Mouse (Mus musculus): Measurements from ENCODE around the gene Smarcal1.

Gene Smarcal1

DNA sequence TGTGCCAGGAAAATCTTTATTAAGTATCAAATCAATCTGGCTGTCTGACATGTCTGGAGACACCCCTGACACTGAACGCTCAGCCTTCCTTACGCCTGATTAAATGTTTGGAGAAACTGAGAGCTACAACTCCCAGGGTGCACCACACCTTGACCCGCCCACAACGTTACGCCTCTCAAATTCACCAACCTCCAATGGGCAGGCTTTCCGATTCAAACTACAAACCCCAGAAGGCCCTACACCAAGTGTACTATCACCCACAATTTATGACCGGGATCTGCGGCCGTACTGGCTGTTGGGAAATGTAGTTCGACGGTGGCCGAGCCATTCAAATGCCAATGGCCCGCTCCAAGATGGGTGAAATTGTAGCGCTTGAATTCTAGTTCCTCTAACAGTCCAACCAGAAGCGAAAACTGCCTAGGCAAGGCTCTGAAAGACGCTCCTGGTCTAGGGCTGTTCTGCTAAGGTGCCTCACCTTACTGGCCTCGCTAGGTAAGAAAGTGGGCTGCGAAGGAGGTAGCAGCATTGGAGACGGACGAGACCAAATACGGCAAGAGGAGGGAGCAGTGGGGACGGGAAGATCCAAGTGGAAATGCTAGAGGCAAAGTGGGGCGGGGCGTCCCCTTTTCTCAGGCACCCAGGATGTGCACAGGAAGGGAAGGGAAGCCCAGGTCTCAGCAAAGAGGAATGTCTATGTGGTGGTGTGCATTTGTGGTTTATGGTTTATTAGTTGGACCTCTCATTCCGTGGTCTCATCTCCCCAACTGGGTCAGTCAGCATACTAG is at the start of gene Smarcal1:
Gene Smarcal1 (plus strand): TSS at position 305 of the 785 bp plus-strand sequence.
- in situ Hi-C loops (cut with MboI, MseI), result loop anchor here (25.0 kb wide), 1 partner anchor 271 kb away; the partner anchor contains the start of gene Xrcc5

DNA sequence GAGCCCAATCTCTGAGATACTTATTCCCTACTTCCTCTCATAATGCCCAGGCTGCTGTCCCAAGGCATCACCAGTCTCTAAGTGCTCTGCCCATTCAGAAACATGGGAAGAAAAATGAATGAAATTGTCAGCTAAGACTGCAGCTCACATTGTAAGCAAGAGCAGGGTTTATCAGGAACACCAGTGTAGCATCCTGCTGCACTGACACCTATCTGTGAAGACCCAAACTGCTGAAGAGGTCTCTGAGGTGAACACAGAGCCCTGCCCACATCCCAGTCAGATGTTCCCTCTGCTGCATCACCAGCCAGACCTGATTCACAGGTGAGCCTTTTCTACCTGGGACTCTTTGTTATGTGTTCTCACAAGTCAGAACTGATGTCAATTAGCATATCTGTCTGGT is 49.6 kb upstream of the Smarcal1 start:
- in situ Hi-C loops (cut with MboI, MseI), result no loop called here

DNA sequence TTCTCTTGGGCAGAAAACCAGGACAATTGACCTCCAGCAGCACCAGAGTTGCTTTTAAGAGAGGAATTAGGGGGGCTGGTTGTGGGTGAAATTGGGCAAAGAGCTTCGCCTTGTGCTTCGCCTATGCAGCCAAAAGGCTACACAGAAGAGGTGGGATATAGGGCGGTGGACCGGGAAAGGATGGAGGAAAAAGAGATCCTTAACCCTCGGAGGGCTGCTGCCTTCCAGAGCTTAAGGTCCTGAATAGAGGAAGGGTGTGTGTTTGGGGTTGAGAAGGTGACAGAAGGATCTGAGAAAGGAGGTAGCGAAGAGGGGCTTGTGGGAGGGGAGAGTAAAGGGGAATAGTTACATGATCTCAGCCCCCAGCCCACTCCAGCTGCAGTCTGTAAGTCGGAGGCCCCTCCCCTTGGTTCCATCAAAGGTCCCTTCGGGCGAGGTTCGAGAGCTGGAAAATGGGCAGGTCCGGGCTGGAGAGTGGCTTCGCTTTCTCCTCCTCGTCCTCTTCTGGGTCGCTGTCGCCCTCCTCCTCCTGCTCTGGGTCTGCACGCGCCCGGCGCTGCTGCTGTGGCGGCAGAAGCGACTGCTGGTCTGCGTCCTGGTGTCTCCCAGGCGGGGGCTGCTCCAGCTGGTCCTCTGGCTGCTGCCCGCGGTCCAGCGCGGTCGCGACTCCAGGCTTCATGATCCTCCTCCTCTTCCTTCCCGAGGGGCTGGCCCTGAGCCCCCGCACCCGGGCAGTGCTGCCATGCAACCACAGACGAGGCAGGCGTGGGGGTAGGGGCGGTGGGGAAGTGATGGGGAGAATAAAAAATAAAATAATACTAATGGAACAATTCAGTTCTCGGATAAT is 47.1 kb upstream of the Smarcal1 start:
- in situ Hi-C loops (cut with MboI, MseI), result no loop called here

DNA sequence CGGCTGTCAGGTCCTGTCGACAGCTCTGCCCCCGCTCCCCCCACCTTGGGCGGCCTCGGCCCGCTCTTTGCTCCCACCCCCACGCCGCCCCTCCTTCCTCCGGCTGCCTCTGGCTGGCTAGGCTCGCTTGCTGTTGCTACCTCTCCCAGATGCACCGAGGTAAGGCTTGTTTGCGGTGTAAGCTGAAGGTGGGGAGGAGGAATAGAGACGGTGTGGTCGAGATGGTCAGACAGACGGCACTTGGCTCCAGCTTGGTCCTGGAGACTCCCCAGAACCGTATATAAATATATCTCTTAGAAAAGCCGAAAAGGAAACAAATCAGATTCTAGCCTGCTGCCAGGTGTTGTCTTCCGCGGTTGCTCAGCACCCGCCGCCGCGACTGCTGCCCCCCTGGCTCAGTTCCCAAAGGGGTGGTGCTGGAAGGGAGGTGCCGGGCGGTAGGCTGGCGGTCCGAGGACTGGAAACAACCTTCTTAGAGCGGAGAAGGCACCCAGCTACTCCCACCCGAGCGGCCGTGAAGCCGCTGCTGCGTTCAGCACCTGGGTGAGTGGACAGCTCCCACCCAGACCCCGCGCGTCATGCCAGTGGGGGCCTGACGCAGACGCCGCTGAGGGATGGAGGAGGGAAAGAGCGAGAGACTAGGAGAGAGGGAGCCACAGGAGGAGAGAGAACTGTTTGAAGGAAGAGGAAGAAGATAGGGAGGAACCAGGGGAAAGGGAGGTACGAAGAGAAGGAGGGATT is 46.3 kb upstream of the Smarcal1 start, which contains the start of gene March4:
Gene March4 (minus strand): TSS at position 320 of the 741 bp plus-strand sequence.
- in situ Hi-C loops (cut with MboI, MseI), result no loop called here

DNA sequence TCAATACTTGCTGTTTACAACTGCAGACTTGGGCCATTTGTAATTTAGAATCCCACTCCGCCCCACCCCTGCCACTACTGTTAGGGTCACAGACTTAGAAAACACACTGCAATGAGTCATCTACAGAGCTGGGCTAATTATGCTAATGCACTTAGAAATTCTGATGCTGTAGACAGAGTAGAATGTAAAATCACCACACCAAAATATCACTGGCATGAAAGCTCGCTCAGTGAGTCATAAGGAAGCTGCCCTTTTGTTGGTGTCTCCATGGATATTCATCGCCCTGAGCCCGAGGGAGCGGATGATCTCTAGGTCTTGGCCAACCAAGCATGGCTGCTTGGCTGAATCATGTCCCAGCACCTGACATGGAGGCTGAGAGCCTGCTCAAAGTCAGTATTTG is 44.8 kb upstream of the Smarcal1 start:
- in situ Hi-C loops (cut with MboI, MseI), result no loop called here

DNA sequence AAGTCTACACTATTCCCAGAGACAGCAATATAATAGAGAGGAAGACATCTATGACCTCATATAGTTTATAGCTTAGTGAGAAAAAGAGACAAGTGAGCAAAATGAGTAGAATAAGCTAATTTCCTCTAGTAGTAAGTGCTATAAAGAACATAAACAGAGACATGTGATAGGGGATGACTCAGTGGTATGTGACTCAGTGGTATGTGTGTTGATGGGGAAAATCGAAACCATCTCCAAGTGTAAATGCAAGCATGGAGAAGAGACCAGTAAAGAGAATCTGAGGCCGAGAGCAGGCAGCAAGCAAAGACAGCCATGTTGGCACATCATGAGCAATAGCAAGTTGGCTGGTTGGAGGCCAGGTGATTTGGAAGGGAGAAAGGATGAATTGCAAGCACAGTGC is 32.7 kb upstream of the Smarcal1 start:
- in situ Hi-C loops (cut with MboI, MseI), result no loop called here

DNA sequence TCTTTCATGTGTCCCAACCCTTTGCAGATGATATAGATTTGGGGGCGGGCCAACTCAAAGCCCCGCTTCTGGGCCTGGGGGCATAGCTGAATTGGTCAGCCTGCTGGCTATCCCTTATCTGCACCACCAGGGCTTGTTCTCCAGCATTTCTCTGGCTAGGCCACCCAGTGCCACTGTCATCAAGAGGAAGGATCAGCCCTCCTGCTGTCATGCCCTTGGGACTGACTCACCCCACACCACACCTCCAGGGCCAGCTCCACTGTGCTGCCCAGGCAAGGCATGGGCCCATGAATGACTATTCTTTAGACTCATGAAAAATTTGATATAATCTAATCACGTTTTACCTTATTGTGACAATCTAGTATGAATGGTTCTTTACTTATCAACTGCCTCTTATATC is 26.6 kb upstream of the Smarcal1 start:
- in situ Hi-C loops (cut with MboI, MseI), result no loop called here

DNA sequence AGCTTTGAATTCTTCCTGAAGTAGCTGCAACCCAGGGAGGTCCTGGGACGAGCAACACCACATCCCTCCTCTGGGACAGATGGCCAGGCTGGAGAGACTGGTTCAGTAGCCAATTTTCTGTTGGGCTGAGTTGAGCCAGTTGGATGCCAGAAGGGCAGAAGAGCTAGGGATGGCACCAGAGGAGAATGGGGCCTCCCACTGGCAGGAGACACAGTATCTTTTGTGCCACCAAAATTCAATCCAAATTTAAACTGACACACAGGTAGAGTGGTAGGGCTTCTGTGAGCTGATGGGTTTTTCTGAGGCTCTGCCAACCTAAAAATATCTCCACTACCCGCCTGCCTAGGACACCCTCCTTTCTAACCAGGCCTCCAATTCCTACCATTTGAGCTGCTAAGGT is 24.4 kb upstream of the Smarcal1 start:
- in situ Hi-C loops (cut with MboI, MseI), result no loop called here

DNA sequence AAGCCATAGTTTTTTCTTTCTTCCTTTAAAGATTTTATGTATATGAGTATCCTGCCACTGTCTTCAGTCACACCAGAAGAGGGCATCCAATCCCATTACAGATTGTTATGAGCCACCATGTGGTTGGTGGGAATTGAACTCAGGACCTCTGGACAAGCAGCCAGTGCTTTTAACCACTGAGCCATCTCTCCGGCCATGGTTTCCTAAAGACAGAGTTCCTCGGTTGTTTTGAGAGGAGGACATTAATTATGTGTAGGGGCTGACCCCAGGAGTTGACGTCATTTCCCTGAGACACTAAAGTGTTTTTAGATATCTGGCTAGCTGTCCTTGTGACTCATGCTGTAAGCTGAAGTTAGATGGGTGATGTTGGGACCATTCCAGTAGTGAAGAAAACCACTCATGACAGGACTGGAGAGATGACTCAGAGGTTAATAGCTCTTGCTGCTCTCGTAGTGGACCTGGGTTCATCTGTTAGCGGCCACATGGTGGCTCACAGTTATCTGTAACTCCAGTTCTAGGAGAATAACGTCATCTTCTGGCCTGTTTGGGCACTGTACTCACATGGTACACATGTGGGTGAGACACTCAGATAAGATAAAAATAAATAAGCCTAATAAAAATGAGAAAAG is 18.6 kb upstream of the Smarcal1 start:
- in situ Hi-C loops (cut with MboI, MseI), result no loop called here

DNA sequence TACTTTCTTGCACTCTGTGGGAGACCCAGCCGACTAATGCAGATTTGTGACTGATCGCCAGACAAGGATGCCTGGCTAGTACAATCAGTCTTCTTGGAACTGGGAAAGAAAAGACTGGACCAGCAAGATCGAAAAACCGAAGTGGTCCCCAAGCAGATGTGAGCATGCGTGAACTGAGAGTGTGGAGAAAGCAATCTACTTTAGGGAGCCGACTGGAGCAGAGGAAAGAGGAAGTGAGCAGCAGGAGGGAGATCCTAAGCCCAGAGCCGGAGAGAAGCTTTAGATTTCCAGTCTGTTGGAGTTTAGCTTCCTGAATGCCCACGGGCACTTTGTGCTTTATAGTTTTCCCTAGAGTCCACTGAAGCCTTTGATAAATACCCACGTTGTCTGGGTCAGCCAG is 16.0 kb upstream of the Smarcal1 start:
- in situ Hi-C loops (cut with MboI, MseI), result no loop called here

DNA sequence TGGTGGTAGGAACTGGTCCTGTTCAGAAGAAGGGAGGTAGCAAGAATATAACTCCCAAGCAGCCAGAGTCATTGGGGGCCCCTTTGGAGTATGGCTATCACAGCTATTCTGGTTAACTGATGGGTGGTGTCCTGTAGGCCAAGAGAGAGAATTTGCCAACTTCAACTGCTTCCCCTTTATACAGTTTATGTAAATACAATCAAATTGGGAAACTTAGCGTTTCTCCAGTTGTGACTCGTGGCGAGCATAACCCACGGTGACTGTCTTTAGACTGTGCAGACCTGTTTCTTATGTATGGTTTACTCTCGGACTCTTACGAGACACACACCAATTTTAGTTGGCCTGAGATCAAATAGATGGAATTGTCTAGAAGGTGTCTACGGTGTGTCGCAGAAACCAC is 14.3 kb upstream of the Smarcal1 start:
- in situ Hi-C loops (cut with MboI, MseI), result no loop called here

DNA sequence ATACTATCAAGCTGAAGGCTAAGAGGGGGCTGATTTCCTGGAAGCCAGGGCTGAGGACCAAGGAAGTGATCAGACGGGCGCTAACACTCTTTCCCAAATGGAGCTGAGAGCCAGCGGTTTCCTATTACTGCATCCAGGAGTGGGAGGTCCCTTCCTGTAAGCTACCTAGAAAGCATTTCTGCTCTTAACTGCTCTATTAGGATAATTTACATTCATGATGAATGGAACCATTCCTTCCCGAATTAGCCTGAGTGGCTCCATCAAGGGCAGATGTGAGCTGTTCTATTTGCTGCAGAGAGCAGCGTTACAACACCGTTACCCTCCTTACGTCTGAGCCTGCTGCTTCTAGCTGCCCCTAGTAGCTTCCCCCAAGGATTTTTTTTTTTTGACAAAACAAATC is 9.0 kb upstream of the Smarcal1 start:
- in situ Hi-C loops (cut with MboI, MseI), result no loop called here

DNA sequence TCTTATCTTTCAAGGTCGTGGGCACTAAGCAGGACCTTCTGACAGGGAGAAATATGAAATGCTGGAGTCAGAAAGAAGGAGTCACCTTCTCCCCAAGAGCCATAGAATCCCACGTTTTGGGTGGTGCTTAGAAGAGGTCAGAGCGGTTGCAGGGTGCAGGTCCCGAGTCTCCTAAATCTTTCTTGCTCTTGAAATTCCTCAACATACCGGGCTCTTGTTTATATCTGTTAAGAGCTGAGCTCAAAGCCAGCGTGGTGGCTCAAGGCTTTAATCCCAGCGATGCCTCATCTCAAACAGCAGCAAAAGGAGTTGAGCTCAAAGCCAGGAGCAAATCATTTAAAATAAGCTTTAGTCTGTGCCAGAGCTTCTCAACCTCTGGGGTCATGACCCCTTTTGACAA is 8.4 kb upstream of the Smarcal1 start:
- in situ Hi-C loops (cut with MboI, MseI), result loop anchor here (25.0 kb wide), 1 partner anchor 262 kb away; the partner anchor contains the start of gene Xrcc5

DNA sequence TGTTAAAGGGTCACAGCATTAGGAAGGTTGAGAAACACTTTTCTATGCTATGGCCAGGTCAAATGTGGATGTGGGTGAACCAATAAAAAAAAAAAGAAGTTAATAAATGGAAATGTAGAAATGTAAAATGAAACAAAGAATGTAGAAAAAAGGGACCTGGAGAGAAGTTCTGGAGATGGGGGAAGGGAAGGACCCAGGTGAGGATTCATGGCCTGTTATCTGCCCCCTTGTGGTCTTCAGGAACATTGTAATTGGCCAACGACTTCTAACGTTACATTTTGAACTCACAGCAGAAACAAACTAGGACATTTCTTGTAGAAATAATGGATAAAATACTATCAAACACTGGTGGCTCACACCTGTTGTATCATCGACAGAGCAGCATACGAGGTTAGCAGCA is 7.9 kb upstream of the Smarcal1 start:
- in situ Hi-C loops (cut with MboI, MseI), result loop anchor here (25.0 kb wide), 1 partner anchor 263 kb away; the partner anchor contains the start of gene Xrcc5

DNA sequence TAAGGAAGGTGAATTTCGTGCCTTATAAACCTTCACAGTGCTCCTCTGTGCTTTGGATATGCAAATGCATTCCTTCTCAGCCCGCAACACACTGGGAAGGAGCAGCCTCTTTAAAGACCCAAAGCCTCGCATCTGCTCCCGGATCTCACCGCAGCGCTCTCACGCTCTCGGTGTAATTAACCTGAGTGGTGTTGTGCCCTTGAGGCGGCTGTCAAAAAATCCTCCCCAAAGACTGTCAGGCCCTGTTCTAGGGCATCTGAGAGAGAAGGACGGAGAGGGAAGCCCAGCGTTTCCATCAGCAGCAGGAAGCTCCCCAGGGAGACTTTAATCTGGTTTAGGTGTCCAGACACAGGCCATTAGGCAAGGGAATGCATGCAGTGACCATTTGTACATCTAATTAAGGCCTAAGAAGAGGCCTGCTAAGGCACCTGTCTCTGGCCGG is 5.5 kb upstream of the Smarcal1 start:
- in situ Hi-C loops (cut with MboI, MseI), result loop anchor here (25.0 kb wide), 1 partner anchor 265 kb away; the partner anchor contains the start of gene Xrcc5

DNA sequence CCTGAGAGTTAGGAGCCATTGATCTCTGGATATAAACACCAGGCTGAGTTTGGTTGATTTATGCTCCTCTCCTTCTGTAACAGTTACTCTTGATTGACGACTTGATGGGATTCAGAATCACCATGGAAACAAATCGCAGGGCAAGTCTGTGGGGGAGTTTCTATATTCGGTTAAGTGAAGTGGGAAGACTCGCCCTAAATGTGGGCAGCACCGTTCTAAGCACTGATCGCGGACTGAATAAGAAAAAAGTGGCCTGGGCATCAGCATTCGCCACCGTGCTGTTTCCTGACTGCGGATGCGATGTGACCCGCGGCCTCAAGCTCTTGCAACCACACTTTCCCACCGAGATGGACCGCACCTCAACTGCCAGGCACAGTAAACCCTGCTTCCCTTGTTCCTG is 4.7 kb upstream of the Smarcal1 start:
- in situ Hi-C loops (cut with MboI, MseI), result loop anchor here (25.0 kb wide), 1 partner anchor 266 kb away; the partner anchor contains the start of gene Xrcc5

DNA sequence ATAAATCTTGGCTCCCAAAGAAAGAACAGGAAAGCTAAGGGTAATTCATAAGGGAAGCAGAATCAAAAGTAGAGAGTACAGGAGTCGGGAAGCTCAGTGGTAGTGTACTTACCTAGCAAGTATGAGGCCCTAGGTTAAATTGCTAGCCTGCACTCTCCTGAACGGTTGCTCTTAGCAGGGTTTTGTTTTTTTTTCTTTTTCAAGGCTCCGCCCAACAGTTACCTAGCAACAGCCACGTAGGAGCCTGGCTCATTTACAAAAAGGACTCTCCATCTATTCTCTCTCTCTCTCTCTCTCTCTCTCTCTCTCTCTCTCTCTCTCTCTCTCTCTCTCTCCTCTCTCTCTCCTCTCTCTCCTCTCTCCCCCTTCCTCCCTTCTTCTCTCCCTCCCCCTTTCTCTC is 4.2 kb upstream of the Smarcal1 start:
- in situ Hi-C loops (cut with MboI, MseI), result loop anchor here (25.0 kb wide), 1 partner anchor 267 kb away; the partner anchor contains the start of gene Xrcc5

DNA sequence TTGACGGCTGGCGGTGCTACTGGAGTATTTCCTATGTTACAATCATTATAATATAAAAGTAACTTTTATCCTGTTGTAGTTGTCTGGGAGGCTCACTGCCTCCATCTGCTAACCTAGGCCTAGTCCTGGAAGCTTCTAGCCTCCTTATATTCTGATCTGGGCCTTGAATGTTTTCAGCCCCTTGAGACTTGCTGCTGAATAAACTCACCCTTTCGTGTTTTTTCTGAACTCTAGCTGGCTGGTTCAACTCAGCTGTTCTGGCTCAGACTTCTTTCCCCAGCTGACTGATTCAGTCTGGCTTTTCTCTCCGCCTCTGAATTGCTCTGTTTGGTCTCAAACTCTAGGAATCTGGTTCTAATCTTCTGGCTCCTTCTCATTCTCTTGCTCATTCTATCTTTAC is 855 bp downstream of the Smarcal1 start:
- in situ Hi-C loops (cut with MboI, MseI), result loop anchor here (25.0 kb wide), 1 partner anchor 272 kb away; the partner anchor contains the start of gene Xrcc5

DNA sequence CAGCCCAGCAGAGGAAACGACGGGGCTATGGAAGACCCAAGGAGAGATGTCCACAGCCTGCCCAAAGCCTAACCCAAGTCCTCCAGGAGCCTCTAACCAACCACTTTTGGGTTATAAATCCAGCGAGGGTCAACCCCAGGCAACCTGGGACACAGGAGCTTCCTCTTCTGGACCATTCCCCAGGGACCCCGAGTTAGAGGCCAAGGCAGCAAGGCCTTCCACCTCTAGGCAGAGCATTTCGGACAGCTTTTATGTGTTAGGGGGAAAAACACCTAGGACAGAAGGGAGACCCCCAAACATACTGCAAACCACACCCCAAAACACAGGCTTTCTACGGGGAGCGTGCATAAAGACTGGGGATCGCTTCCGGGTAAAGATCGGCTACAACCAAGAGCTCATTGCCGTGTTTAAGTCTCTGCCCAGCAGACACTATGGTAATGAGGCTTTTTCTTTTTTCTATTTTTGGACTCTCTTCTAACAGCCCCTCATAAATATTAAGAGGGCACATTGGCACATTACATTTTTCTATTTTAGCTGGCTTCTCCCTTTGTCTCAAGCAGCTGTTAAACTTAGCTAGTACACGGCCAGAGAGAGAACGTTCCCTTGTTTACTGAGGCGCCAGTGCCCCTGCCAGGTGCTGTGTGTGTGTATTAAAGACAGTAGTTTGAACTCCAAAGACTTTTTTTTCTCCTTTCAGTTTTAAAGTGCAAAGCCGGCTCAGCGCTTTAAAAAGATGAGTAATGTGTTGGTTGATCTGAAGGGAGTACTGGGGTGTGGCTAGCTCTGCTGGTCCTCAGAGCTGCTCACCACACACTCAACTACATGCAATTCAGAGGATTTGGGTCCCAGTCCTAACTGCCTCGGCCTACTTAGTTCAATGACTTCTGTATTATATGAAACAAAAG is 3.2 kb downstream of the Smarcal1 start:
- in situ Hi-C loops (cut with MboI, MseI), result loop anchor here (25.0 kb wide), 1 partner anchor 274 kb away; the partner anchor contains the start of gene Xrcc5

DNA sequence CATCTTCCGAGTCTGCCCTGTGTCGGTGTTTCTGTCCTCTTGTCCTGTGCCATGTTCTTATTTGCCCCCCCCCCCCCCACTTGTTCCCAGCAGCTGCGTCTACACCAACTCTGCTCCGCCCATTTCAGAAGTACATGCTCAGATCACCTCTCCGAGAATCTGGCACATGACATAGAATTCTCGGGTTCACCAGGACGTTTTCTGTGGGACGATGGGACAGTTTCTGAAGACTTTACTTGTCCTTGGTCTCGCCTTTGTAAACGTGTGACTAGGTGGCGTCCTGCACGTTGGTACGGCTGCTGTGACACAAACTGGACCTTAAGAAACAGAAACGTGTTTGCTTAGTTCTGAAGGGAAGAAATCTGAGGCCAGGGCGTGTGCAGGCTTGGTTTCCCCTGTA is 4.5 kb downstream of the Smarcal1 start:
- in situ Hi-C loops (cut with MboI, MseI), result loop anchor here (25.0 kb wide), 1 partner anchor 275 kb away; the partner anchor contains the start of gene Xrcc5
